Mouse (Mus musculus): Measurements from ENCODE around the gene Lyg2. TPM values are rescaled to one million over a fixed set of nuclear protein-coding genes. Genes with fewer than 3 reads are reported as not detected.
A peak's percentile ranks its signal among the peaks of the same experiment; 100 is the strongest.

The Lyg2 gene
- polyA plus RNA-seq, 1 experiment from 2014 or later: not detected

GRCm38 (mm10) chr1:37917666-37918065 is 1.4 kb upstream of the Lyg2 start:
- no peak for TF ChIP-seq CTCF (IDR thresholded peaks at IDR 0.05; ENCODE audit: low read depth)
- Histone ChIP-seq H3K4me1 (replicated peaks; ENCODE audit: insufficient read depth, low read length) (no peaks in the 10 kb centered on the region), H3K9ac (ENCODE audit: low read depth, low read length) (no peak overlapping the region), H3K27me3 (ENCODE audit: insufficient read depth, low read length) (no peaks in the 10 kb centered on the region), H3K36me3 (ENCODE audit: insufficient read depth, low read length) (no peaks in the 10 kb centered on the region), H3K4me2 (ENCODE audit: low read length) (no peak overlapping the region), H3K9me3 (replicated peaks; ENCODE audit: low read length) (no peaks in the 10 kb centered on the region), H3K27ac (no peak overlapping the region), H3K4me3 (replicated peaks; ENCODE audit: low read depth, low read length) (no peak overlapping the region)
- ATAC-seq (replicated peaks; ENCODE audit: low FRiP score, low read depth) (no peak), DNase-seq (ENCODE audit: low spot score) (no peak)
- WGBS: 64% methylated on average over 13 of the region's 13 CpGs

DNA sequence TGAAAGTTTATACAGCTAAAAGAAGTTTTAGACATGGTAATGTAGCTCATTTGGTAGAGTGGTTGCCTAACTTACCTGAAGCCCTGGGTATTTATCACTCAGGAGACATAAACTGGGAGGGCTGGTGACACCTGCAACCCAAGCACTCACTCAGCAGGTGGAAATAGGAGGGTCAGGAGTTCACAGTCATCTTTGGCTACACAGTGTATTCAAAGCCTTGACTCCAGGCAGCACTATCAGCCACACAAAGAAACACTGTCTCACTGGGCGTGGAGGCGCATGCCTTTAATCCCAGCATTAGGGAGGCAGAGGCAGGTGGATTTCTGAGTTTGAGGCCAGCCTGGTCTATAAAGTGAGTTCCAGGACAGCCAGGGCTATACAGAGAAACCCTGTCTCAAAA is 3.5 kb downstream of the Lyg2 start:
- Histone ChIP-seq H3K4me2 (ENCODE audit: low read length) (no peak overlapping the region), H3K27ac (no peak overlapping the region), H3K36me3 (ENCODE audit: insufficient read depth, low read length) (no peaks in the 10 kb centered on the region), H3K4me1 (replicated peaks; ENCODE audit: insufficient read depth, low read length) (no peaks in the 10 kb centered on the region), H3K4me3 (replicated peaks; ENCODE audit: low read depth, low read length) (no peak overlapping the region), H3K27me3 (ENCODE audit: insufficient read depth, low read length) (no peaks in the 10 kb centered on the region), H3K9me3 (replicated peaks; ENCODE audit: low read length) (no peaks in the 10 kb centered on the region), H3K9ac (ENCODE audit: low read depth, low read length) (no peak overlapping the region)
- ATAC-seq (replicated peaks; ENCODE audit: low FRiP score, low read depth): no peak
- no peak for DNase-seq (ENCODE audit: low spot score)
- TF ChIP-seq CTCF (IDR thresholded peaks at IDR 0.05; ENCODE audit: low read depth): no peak
- WGBS: 80% methylated on average over 2 of the region's 2 CpGs

DNA sequence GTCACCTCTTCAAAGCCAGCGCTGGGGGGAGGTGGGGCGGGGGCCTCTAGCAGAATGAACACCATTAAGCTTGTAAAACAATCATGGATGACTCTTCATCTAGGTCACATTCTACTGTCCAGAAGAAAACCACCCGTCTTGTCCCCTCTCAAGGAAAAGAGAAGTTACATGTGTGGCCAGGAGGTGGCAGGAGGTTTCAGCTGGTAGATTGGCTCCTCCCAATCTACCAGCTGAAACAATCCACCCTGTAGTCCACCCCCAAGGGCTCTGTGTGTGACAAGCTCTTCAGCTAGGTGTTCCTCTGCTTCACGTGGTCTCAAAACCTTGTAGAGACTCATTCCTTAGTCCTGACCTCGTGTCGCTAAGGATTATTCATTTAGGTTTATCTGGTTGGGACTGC is 13.1 kb downstream of the Lyg2 start:
- no peak overlapping the region for H3K9ac ChIP-seq (ENCODE audit: low read depth, low read length)
- H3K4me3 ChIP-seq (replicated peaks; ENCODE audit: low read depth, low read length): no peak overlapping the region
- H3K36me3 ChIP-seq (ENCODE audit: insufficient read depth, low read length): peaks cover 17% of the 10 kb centered on the region
- peak; percentile 57; the same call in 1 of the 2 replicates for ATAC-seq (replicated peaks; ENCODE audit: low FRiP score, low read depth)
- H3K4me2 ChIP-seq (ENCODE audit: low read length): no peak overlapping the region
- DNase-seq (ENCODE audit: low spot score): peak; percentile 83
- no peak overlapping the region for H3K27ac ChIP-seq
- no peaks in the 10 kb centered on the region for H3K27me3 ChIP-seq (ENCODE audit: insufficient read depth, low read length)
- no peaks in the 10 kb centered on the region for H3K9me3 ChIP-seq (replicated peaks; ENCODE audit: low read length)
- WGBS: 29% methylated on average over 6 of the region's 6 CpGs
- peak; percentile 65 for TF ChIP-seq CTCF (IDR thresholded peaks at IDR 0.05; ENCODE audit: low read depth)
- H3K4me1 ChIP-seq (replicated peaks; ENCODE audit: insufficient read depth, low read length): no peaks in the 10 kb centered on the region

DNA sequence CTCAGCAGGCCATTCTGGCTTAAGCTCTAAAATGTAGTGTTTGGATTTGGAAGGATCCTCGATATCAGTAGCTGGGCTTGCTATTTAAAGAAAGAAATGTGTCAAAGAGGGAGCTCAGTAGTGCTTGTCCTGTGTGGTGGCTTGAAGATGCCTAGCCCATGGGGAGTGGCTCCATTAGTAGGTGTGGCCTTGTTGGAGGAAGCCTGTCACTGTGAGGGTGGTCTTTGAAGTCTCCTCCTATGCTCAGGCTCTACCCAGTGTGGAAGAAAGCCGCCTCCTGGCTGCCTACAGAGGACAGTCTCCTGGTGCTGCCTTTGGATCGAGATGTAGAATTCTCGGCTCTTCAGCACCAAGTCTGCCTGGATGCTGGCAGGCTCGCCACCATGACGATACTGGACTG is 16.0 kb downstream of the Lyg2 start:
- Histone ChIP-seq H3K27ac (no peak overlapping the region), H3K4me3 (replicated peaks; ENCODE audit: low read depth, low read length) (no peak overlapping the region), H3K36me3 (ENCODE audit: insufficient read depth, low read length) (peaks cover 24% of the 10 kb centered on the region), H3K4me2 (ENCODE audit: low read length) (no peak overlapping the region), H3K9ac (ENCODE audit: low read depth, low read length) (no peak overlapping the region), H3K27me3 (ENCODE audit: insufficient read depth, low read length) (no peaks in the 10 kb centered on the region), H3K4me1 (replicated peaks; ENCODE audit: insufficient read depth, low read length) (no peaks in the 10 kb centered on the region), H3K9me3 (replicated peaks; ENCODE audit: low read length) (no peaks in the 10 kb centered on the region)
- DNase-seq (ENCODE audit: low spot score) (no peak), ATAC-seq (replicated peaks; ENCODE audit: low FRiP score, low read depth) (no peak)
- no peak for TF ChIP-seq CTCF (IDR thresholded peaks at IDR 0.05; ENCODE audit: low read depth)
- WGBS: 57% methylated on average over 6 of the region's 6 CpGs

DNA sequence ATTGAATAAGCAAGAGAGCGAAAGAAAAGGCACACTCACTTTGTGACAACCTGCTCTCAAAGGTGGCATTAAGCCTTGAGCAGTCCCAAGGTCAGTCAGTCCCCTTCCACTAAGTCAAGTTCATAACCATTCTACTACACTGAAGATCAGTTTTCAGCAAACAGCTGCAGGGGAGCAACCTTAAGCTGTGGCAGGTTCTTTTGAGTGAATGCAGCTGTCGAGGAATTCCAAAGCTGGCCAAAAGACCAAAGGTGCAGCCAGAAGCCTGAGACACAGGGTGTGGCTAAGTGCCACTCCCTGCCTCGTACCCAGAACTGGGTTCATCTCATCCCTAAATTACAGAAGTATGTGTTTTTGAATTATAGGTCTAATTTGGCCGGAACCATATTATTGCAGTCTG is 16.5 kb downstream of the Lyg2 start:
- H3K9ac ChIP-seq (ENCODE audit: low read depth, low read length): no peak overlapping the region
- no peaks in the 10 kb centered on the region for H3K27me3 ChIP-seq (ENCODE audit: insufficient read depth, low read length)
- no peaks in the 10 kb centered on the region for H3K9me3 ChIP-seq (replicated peaks; ENCODE audit: low read length)
- peaks cover 24% of the 10 kb centered on the region for H3K36me3 ChIP-seq (ENCODE audit: insufficient read depth, low read length)
- ATAC-seq (replicated peaks; ENCODE audit: low FRiP score, low read depth): no peak
- DNase-seq (ENCODE audit: low spot score): no peak
- no peaks in the 10 kb centered on the region for H3K4me1 ChIP-seq (replicated peaks; ENCODE audit: insufficient read depth, low read length)
- TF ChIP-seq CTCF (IDR thresholded peaks at IDR 0.05; ENCODE audit: low read depth): no peak
- no peak overlapping the region for H3K4me2 ChIP-seq (ENCODE audit: low read length)
- 57% methylated on average over 4 of the region's 4 CpGs for WGBS
- no peak overlapping the region for H3K4me3 ChIP-seq (replicated peaks; ENCODE audit: low read depth, low read length)
- H3K27ac ChIP-seq: no peak overlapping the region

GRCm38 (mm10) chr1:37894606-37895005 is 21.7 kb downstream of the Lyg2 start:
- Histone ChIP-seq H3K4me3 (replicated peaks; ENCODE audit: low read depth, low read length) (no peak overlapping the region), H3K9me3 (replicated peaks; ENCODE audit: low read length) (no peaks in the 10 kb centered on the region), H3K36me3 (ENCODE audit: insufficient read depth, low read length) (peaks cover 19% of the 10 kb centered on the region), H3K4me1 (replicated peaks; ENCODE audit: insufficient read depth, low read length) (no peaks in the 10 kb centered on the region), H3K9ac (ENCODE audit: low read depth, low read length) (no peak overlapping the region), H3K27me3 (ENCODE audit: insufficient read depth, low read length) (no peaks in the 10 kb centered on the region), H3K27ac (no peak overlapping the region), H3K4me2 (ENCODE audit: low read length) (no peak overlapping the region)
- no peak for TF ChIP-seq CTCF (IDR thresholded peaks at IDR 0.05; ENCODE audit: low read depth)
- ATAC-seq (replicated peaks; ENCODE audit: low FRiP score, low read depth): no peak
- DNase-seq (ENCODE audit: low spot score): no peak

GRCm38 (mm10) chr1:37891400-37891799 is 24.9 kb downstream of the Lyg2 start:
- no peak overlapping the region for H3K27ac ChIP-seq
- no peaks in the 10 kb centered on the region for H3K9me3 ChIP-seq (replicated peaks; ENCODE audit: low read length)
- ATAC-seq (replicated peaks; ENCODE audit: low FRiP score, low read depth) (no peak), DNase-seq (ENCODE audit: low spot score) (peak; percentile 69)
- H3K9ac ChIP-seq (ENCODE audit: low read depth, low read length): no peak overlapping the region
- TF ChIP-seq CTCF (IDR thresholded peaks at IDR 0.05; ENCODE audit: low read depth): peak; percentile 60
- H3K36me3 ChIP-seq (ENCODE audit: insufficient read depth, low read length): peaks cover 3% of the 10 kb centered on the region; the same call in 1 of the 2 replicates
- H3K4me3 ChIP-seq (replicated peaks; ENCODE audit: low read depth, low read length): peak overlapping the region; percentile 59
- peak overlapping the region; percentile 71 for H3K4me2 ChIP-seq (ENCODE audit: low read length)
- H3K4me1 ChIP-seq (replicated peaks; ENCODE audit: insufficient read depth, low read length): 0 out of 2 replicates have a peak, but pooled peaks cover 6% of the 10 kb centered on the region
- no peaks in the 10 kb centered on the region for H3K27me3 ChIP-seq (ENCODE audit: insufficient read depth, low read length)
- 52% methylated on average over 3 of the region's 3 CpGs for WGBS
